Mouse (Mus musculus) cerebellum, adult 2 months (tissue): Measurements from ENCODE around the gene Fam32a.

Experiments used
- CTCF ChIP-seq: fragments of 200-500 bp; IDR thresholded peaks from 2 replicates; pipeline ENCODE4 v1.5.1; 2011; ENCODE audit warnings: low read depth, mild to moderate bottlenecking, control low read depth, low read length, moderate library complexity, borderline replicate concordance; ENCODE audit not compliant: insufficient read depth
- POLR2A ChIP-seq: fragments of 200-500 bp; IDR thresholded peaks from 2 replicates; pipeline ENCODE4 v1.6.1; 2011; ENCODE audit warnings: low read length, control low read depth, borderline replicate concordance; ENCODE audit not compliant: insufficient read depth

DNA sequence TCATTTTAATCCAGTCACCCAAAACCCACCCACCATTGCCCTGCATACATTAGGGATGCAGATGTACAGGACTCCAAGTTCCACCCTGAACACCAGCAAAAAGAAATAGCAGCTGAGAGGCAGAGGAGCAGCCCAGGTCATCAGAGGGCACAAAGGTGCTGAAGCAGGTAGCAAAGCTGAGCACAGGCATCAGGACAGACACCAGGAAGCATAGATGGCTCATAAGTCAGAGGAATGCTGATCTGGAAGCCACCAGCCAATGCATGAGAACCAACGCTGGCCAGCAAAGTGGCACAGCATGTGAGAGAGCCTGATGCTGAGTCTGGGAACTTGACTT lies 38.3 kb downstream of the Fam32a start:
- TF ChIP-seq CTCF, result no peak
- TF ChIP-seq POLR2A, result no peak
